Mouse (Mus musculus): ENCODE results near the gene Atxn7l2. TPM values are rescaled to one million over a fixed set of nuclear protein-coding genes. Genes with fewer than 3 reads are reported as not detected.
"Not testable (repeated sequence)": the region's sequence is repeated elsewhere in the genome, so short reads cannot be mapped to it uniquely, and the experiment has no call there.

The Atxn7l2 gene
- 21.1 and 25.6 TPM in 2 replicates for polyA plus RNA-seq (2014; fragmentation: Nextera tagmentation; extraction: Ambion mirVana)

DNA sequence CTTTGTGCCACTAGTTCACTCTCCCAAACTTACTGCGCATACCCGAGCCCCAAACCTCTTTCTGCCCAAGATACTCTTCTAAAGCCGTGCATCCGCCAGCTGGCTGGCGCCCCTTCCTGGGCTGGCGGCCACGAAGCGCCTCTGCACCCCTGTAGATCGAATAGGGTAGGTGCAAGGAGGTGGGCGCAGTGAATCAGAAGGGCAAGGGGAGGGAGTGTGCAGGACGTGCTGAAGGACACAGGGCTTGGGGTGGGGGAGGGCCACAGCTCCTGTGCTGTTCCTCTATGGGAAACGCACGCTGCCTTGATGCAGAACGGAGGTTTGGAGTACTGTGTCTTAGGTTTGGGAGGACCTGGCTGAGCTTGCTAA lies at the start of gene Atxn7l2:
Gene Atxn7l2, minus strand, starts transcription at position 164 of the 369 bp plus-strand sequence.
- Histone ChIP-seq H3K9me3 (ENCODE audit: control insufficient read depth, low read length) (no peaks in the 10 kb centered on the region), H3K27ac (replicated peaks; ENCODE audit: low read depth, low read length) (peak within 1 kb of the TSS; percentile 80), H3K9ac (ENCODE audit: low read length) (peak within 1 kb of the TSS; percentile 86), H3K36me3 (ENCODE audit: control insufficient read depth, insufficient read depth, low read length) (peaks cover 9% of the 10 kb centered on the region; the same call in 1 of the 2 replicates), H3K4me1 (ENCODE audit: control insufficient read depth, insufficient read depth, low read length) (peaks cover 12% of the 10 kb centered on the region), H3K4me3 (ENCODE audit: low read depth, low read length) (peak within 1 kb of the TSS; percentile 61), H3K27me3 (ENCODE audit: control insufficient read depth, insufficient read depth, low read length) (no peaks in the 10 kb centered on the region), H3K4me2 (ENCODE audit: low read depth, severe bottlenecking) (peak within 1 kb of the TSS; percentile 95)
- ATAC-seq (ENCODE audit: insufficient number of reproducible peaks, low FRiP score, low TSS enrichment, low read depth) (peak; percentile 81), DNase-seq (ENCODE audit: low spot score) (no peak)
- 0% methylated on average over 14 of the region's 14 CpGs for WGBS

GRCm38 (mm10) chr3:108259319-108259718 lies 48.6 kb upstream of the Atxn7l2 start:
- 92% methylated on average over 3 of the region's 3 CpGs for WGBS
- Histone ChIP-seq H3K9me3 (ENCODE audit: control insufficient read depth, low read length) (no peaks in the 10 kb centered on the region), H3K9ac (ENCODE audit: low read length) (no peak overlapping the region), H3K4me2 (ENCODE audit: low read depth, severe bottlenecking) (no peak overlapping the region), H3K4me1 (ENCODE audit: control insufficient read depth, insufficient read depth, low read length) (peaks cover 3% of the 10 kb centered on the region; the same call in 1 of the 2 replicates), H3K27me3 (ENCODE audit: control insufficient read depth, insufficient read depth, low read length) (no peaks in the 10 kb centered on the region), H3K36me3 (ENCODE audit: control insufficient read depth, insufficient read depth, low read length) (peaks cover 2% of the 10 kb centered on the region; the same call in 1 of the 2 replicates), H3K27ac (replicated peaks; ENCODE audit: low read depth, low read length) (no peak overlapping the region), H3K4me3 (ENCODE audit: low read depth, low read length) (no peak overlapping the region)
- DNase-seq (ENCODE audit: low spot score), result no peak
- no peak for ATAC-seq (ENCODE audit: insufficient number of reproducible peaks, low FRiP score, low TSS enrichment, low read depth)

GRCm38 (mm10) chr3:108257831-108258500 lies 47.2 kb upstream of the Atxn7l2 start:
- peak overlapping the region; percentile 83 for H3K4me2 ChIP-seq (ENCODE audit: low read depth, severe bottlenecking)
- WGBS, result 75% methylated on average over 3 of the region's 3 CpGs
- no peaks in the 10 kb centered on the region for H3K9me3 ChIP-seq (ENCODE audit: control insufficient read depth, low read length)
- ATAC-seq (ENCODE audit: insufficient number of reproducible peaks, low FRiP score, low TSS enrichment, low read depth) (no peak), DNase-seq (ENCODE audit: low spot score) (no peak)
- peaks cover 2% of the 10 kb centered on the region; the same call in 1 of the 2 replicates for H3K36me3 ChIP-seq (ENCODE audit: control insufficient read depth, insufficient read depth, low read length)
- peak overlapping the region; percentile 84; the same call in 1 of the 2 replicates for H3K9ac ChIP-seq (ENCODE audit: low read length)
- no peak overlapping the region for H3K27ac ChIP-seq (replicated peaks; ENCODE audit: low read depth, low read length)
- peak overlapping the region; percentile 97 for H3K4me3 ChIP-seq (ENCODE audit: low read depth, low read length)
- H3K4me1 ChIP-seq (ENCODE audit: control insufficient read depth, insufficient read depth, low read length), result peaks cover 3% of the 10 kb centered on the region; the same call in 1 of the 2 replicates
- no peaks in the 10 kb centered on the region for H3K27me3 ChIP-seq (ENCODE audit: control insufficient read depth, insufficient read depth, low read length)

- Histone ChIP-seq H3K36me3 (ENCODE audit: control insufficient read depth, insufficient read depth, low read length) (no peaks in the 10 kb centered on the region; the same call in 1 of the 2 replicates), H3K27ac (replicated peaks; ENCODE audit: low read depth, low read length) (no peak within 1 kb of the TSS), H3K4me3 (ENCODE audit: low read depth, low read length) (peak within 1 kb of the TSS; percentile 97), H3K9me3 (ENCODE audit: control insufficient read depth, low read length) (no peaks in the 10 kb centered on the region), H3K4me2 (ENCODE audit: low read depth, severe bottlenecking) (peak within 1 kb of the TSS; percentile 83), H3K27me3 (ENCODE audit: control insufficient read depth, insufficient read depth, low read length) (no peaks in the 10 kb centered on the region), H3K4me1 (ENCODE audit: control insufficient read depth, insufficient read depth, low read length) (peaks cover 3% of the 10 kb centered on the region; the same call in 1 of the 2 replicates), H3K9ac (ENCODE audit: low read length) (peak within 1 kb of the TSS; percentile 84)
- DNase-seq (ENCODE audit: low spot score) (peak; percentile 97), ATAC-seq (ENCODE audit: insufficient number of reproducible peaks, low FRiP score, low TSS enrichment, low read depth) (peak; percentile 98)
- under 1% methylated on average over 79 of the region's 79 CpGs for WGBS
Observed at GRCm38 (mm10) chr3:108256719-108257637, 46.2 kb upstream of the Atxn7l2 start, which contains the start of gene Psma5. Gene Psma5, plus strand, starts transcription at chr3:108256926.

DNA sequence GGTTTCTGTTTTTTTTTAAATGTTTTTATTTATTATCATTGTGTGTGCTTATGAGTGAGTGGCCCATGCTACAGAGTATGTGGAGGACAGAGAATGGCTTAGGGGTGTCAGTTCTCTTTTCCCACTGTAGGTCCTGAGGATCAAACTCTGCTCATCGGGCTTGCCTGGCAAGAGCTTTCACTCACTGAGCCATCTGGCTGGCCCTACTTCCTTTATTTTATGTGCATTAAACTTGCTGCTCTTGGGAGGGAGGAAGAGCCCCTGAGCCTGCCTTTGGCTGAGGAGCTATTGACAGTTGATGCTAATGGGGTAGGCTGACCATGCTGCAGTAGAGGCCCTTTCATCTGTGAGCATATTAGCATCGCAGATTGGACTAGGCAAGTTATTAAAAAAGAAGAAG lies 36.1 kb upstream of the Atxn7l2 start:
- H3K4me3 ChIP-seq (ENCODE audit: low read depth, low read length), result no peak overlapping the region
- ATAC-seq (ENCODE audit: insufficient number of reproducible peaks, low FRiP score, low TSS enrichment, low read depth) (no peak), DNase-seq (ENCODE audit: low spot score) (no peak)
- no peak overlapping the region for H3K4me2 ChIP-seq (ENCODE audit: low read depth, severe bottlenecking)
- H3K9me3 ChIP-seq (ENCODE audit: control insufficient read depth, low read length), result no peaks in the 10 kb centered on the region
- no peak overlapping the region for H3K27ac ChIP-seq (replicated peaks; ENCODE audit: low read depth, low read length)
- H3K4me1 ChIP-seq (ENCODE audit: control insufficient read depth, insufficient read depth, low read length), result no peaks in the 10 kb centered on the region
- H3K27me3 ChIP-seq (ENCODE audit: control insufficient read depth, insufficient read depth, low read length), result no peaks in the 10 kb centered on the region
- WGBS, result 82% methylated on average over 2 of the region's 2 CpGs
- H3K36me3 ChIP-seq (ENCODE audit: control insufficient read depth, insufficient read depth, low read length), result no peaks in the 10 kb centered on the region
- no peak overlapping the region for H3K9ac ChIP-seq (ENCODE audit: low read length)

GRCm38 (mm10) chr3:108241243-108241839 lies 30.6 kb upstream of the Atxn7l2 start:
- Histone ChIP-seq H3K9me3 (ENCODE audit: control insufficient read depth, low read length) (no peaks in the 10 kb centered on the region), H3K36me3 (ENCODE audit: control insufficient read depth, insufficient read depth, low read length) (no peaks in the 10 kb centered on the region), H3K27me3 (ENCODE audit: control insufficient read depth, insufficient read depth, low read length) (no peaks in the 10 kb centered on the region), H3K4me2 (ENCODE audit: low read depth, severe bottlenecking) (no peak overlapping the region), H3K4me1 (ENCODE audit: control insufficient read depth, insufficient read depth, low read length) (no peaks in the 10 kb centered on the region), H3K9ac (ENCODE audit: low read length) (no peak overlapping the region), H3K4me3 (ENCODE audit: low read depth, low read length) (no peak overlapping the region), H3K27ac (replicated peaks; ENCODE audit: low read depth, low read length) (no peak overlapping the region)
- DNase-seq (ENCODE audit: low spot score) (no peak), ATAC-seq (ENCODE audit: insufficient number of reproducible peaks, low FRiP score, low TSS enrichment, low read depth) (no peak)
- 88% methylated on average over 3 of the region's 3 CpGs for WGBS

GRCm38 (mm10) chr3:108237474-108238102 lies 26.9 kb upstream of the Atxn7l2 start:
- not testable (repeated sequence) for H3K9me3 ChIP-seq (ENCODE audit: control insufficient read depth, low read length)

More at GRCm38 (mm10) chr3:108237474-108238102, 26.9 kb upstream of the Atxn7l2 start:
- not testable (repeated sequence) for H3K27ac ChIP-seq (replicated peaks; ENCODE audit: low read depth, low read length); ATAC-seq (ENCODE audit: insufficient number of reproducible peaks, low FRiP score, low TSS enrichment, low read depth); H3K4me3 ChIP-seq (ENCODE audit: low read depth, low read length); H3K36me3 ChIP-seq (ENCODE audit: control insufficient read depth, insufficient read depth, low read length); H3K9ac ChIP-seq (ENCODE audit: low read length); DNase-seq (ENCODE audit: low spot score); H3K27me3 ChIP-seq (ENCODE audit: control insufficient read depth, insufficient read depth, low read length); H3K4me2 ChIP-seq (ENCODE audit: low read depth, severe bottlenecking); H3K4me1 ChIP-seq (ENCODE audit: control insufficient read depth, insufficient read depth, low read length)
- 79% methylated on average over 4 of the region's 4 CpGs for WGBS

Data from limb, embryonic 11.5 days (tissue).